Mouse (Mus musculus) midbrain, embryonic 13.5 days (tissue): ENCODE data around the gene Irf6. TPM values are rescaled to one million over a fixed set of nuclear protein-coding genes. Genes with fewer than 3 reads are reported as not detected.

ENCODE experiments used
- ATAC-seq: fragments of 200-750 bp; cut with Nextera tagmentation; 2 replicates; pipeline ENCODE4 v1.8.0; 2017; ENCODE audit warnings: mild to moderate bottlenecking, moderate TSS enrichment, moderate library complexity
- H3K27ac ChIP-seq: fragments of 300-500 bp; sonication (generic); 2 replicates; pipeline ENCODE4 v1.5.1; 2015; ENCODE audit warnings: inconsistent platforms, mild to moderate bottlenecking, moderate library complexity
- H3K27me3 ChIP-seq: fragments of 300-500 bp; sonication (generic); 2 replicates; pipeline ENCODE4 v1.6.1; 2015; ENCODE audit warnings: mild to moderate bottlenecking, inconsistent platforms
- H3K36me3 ChIP-seq: fragments of 300-500 bp; sonication (generic); 2 replicates; pipeline ENCODE4 v1.6.1; 2015; ENCODE audit warnings: mild to moderate bottlenecking, inconsistent platforms
- H3K4me1 ChIP-seq: fragments of 300-500 bp; sonication (generic); replicated peaks from 2 replicates; pipeline ENCODE4 v1.6.1; 2015; ENCODE audit warnings: inconsistent platforms
- H3K4me2 ChIP-seq: fragments of 300-500 bp; sonication (generic); replicated peaks from 2 replicates; pipeline ENCODE4 v1.6.1; 2015; ENCODE audit warnings: moderate library complexity, mild to moderate bottlenecking, inconsistent platforms
- H3K4me3 ChIP-seq: fragments of 300-500 bp; sonication (generic); replicated peaks from 2 replicates; pipeline ENCODE4 v1.5.1; 2015; ENCODE audit warnings: mild to moderate bottlenecking, inconsistent platforms
- H3K9ac ChIP-seq: fragments of 300-500 bp; sonication (generic); replicated peaks from 2 replicates; pipeline ENCODE4 v1.6.1; 2015; ENCODE audit warnings: mild to moderate bottlenecking, inconsistent platforms
- H3K9me3 ChIP-seq: fragments of 300-500 bp; sonication (generic); 2 replicates; pipeline ENCODE4 v1.6.1; 2016; ENCODE audit warnings: mild to moderate bottlenecking, inconsistent platforms
- WGBS: fragments of 180-500 bp; shearing (Covaris S2); methylation state at CpG from one replicate; pipeline ENCODE4 v1.1.7; 2015; 5-methylcytosine and 5-hydroxymethylcytosine counted together
- polyA plus RNA-seq: library from polyadenylated mRNA; unstranded; fragments of >200 nt; fragmentation: Nextera tagmentation; extraction: Ambion mirVana; gene quantifications from 2 replicates; pipeline ENCODE4 v1.2.1, GENCODE M21; 2015

The Irf6 gene
- polyA plus RNA-seq, 1 experiment from 2014 or later: 0.74 TPM

GRCm38 (mm10) chr1:193157111-193157492, 4.2 kb downstream of the Irf6 start:
- Histone ChIP-seq H3K4me1 (peaks cover 15% of the 10 kb centered on the region), H3K9me3 (no peaks in the 10 kb centered on the region), H3K36me3 (no peaks in the 10 kb centered on the region), H3K4me3 (no peak overlapping the region), H3K9ac (no peak overlapping the region), H3K27ac (no peak overlapping the region), H3K27me3 (peaks cover 36% of the 10 kb centered on the region), H3K4me2 (no peak overlapping the region)
- ATAC-seq: no peak
- 82% methylated on average over 8 of the region's 8 CpGs for WGBS

- peaks cover 7% of the 10 kb centered on the region; the same call in 1 of the 2 replicates for H3K4me1 ChIP-seq
- 71% methylated on average over 3 of the region's 3 CpGs for WGBS
- ATAC-seq: no peak
- H3K9me3 ChIP-seq: no peaks in the 10 kb centered on the region
- no peak overlapping the region for H3K4me2 ChIP-seq
- no peak overlapping the region for H3K9ac ChIP-seq
- no peak overlapping the region for H3K4me3 ChIP-seq
- no peak overlapping the region for H3K27ac ChIP-seq
- H3K36me3 ChIP-seq: no peaks in the 10 kb centered on the region
- H3K27me3 ChIP-seq: peaks cover 15% of the 10 kb centered on the region
Observed at GRCm38 (mm10) chr1:193159163-193159562, 6.3 kb downstream of the Irf6 start.

GRCm38 (mm10) chr1:193159613-193160012, 6.7 kb downstream of the Irf6 start:
- Histone ChIP-seq H3K27me3 (peaks cover 11% of the 10 kb centered on the region), H3K9me3 (no peaks in the 10 kb centered on the region), H3K4me1 (peaks cover 7% of the 10 kb centered on the region; the same call in 1 of the 2 replicates), H3K36me3 (no peaks in the 10 kb centered on the region), H3K4me2 (no peak overlapping the region), H3K4me3 (no peak overlapping the region), H3K27ac (no peak overlapping the region), H3K9ac (no peak overlapping the region)
- ATAC-seq: no peak
- 44% methylated on average over 1 of the region's 1 CpGs for WGBS

GRCm38 (mm10) chr1:193160317-193161032, 7.6 kb downstream of the Irf6 start:
- WGBS: 16% methylated on average over 18 of the region's 18 CpGs
- no peak overlapping the region for H3K9ac ChIP-seq
- no peak overlapping the region for H3K27ac ChIP-seq
- no peak; the same call in 1 of the 2 replicates for ATAC-seq
- H3K4me2 ChIP-seq: peak overlapping the region; percentile 29
- no peak overlapping the region for H3K4me3 ChIP-seq
- H3K9me3 ChIP-seq: no peaks in the 10 kb centered on the region
- H3K27me3 ChIP-seq: peaks cover 2% of the 10 kb centered on the region
- no peaks in the 10 kb centered on the region for H3K36me3 ChIP-seq
- H3K4me1 ChIP-seq: peaks cover 7% of the 10 kb centered on the region; the same call in 1 of the 2 replicates

GRCm38 (mm10) chr1:193167746-193168145, 14.8 kb downstream of the Irf6 start, which contains the start of gene A130010J15Rik:
Gene A130010J15Rik, plus strand, starts transcription at chr1:193168046.
- no peak within 1 kb of the TSS for H3K27ac ChIP-seq
- WGBS: 91% methylated on average over 3 of the region's 3 CpGs
- H3K4me3 ChIP-seq: no peak within 1 kb of the TSS
- no peaks in the 10 kb centered on the region for H3K27me3 ChIP-seq
- no peak for ATAC-seq
- no peaks in the 10 kb centered on the region for H3K9me3 ChIP-seq
- H3K4me2 ChIP-seq: no peak within 1 kb of the TSS
- H3K9ac ChIP-seq: no peak within 1 kb of the TSS
- no peaks in the 10 kb centered on the region for H3K36me3 ChIP-seq
- H3K4me1 ChIP-seq: peaks cover 19% of the 10 kb centered on the region

GRCm38 (mm10) chr1:193169228-193169627, 16.3 kb downstream of the Irf6 start:
- Histone ChIP-seq H3K4me3 (no peak overlapping the region), H3K9me3 (no peaks in the 10 kb centered on the region), H3K4me1 (peaks cover 24% of the 10 kb centered on the region), H3K27me3 (no peaks in the 10 kb centered on the region), H3K36me3 (no peaks in the 10 kb centered on the region), H3K27ac (no peak overlapping the region), H3K9ac (no peak overlapping the region), H3K4me2 (no peak overlapping the region)
- 92% methylated on average over 7 of the region's 7 CpGs for WGBS
- no peak for ATAC-seq

GRCm38 (mm10) chr1:193169856-193170255, 16.9 kb downstream of the Irf6 start:
- no peaks in the 10 kb centered on the region for H3K9me3 ChIP-seq
- no peak overlapping the region for H3K9ac ChIP-seq
- no peak for ATAC-seq
- no peaks in the 10 kb centered on the region for H3K27me3 ChIP-seq
- peaks cover 31% of the 10 kb centered on the region for H3K4me1 ChIP-seq
- H3K27ac ChIP-seq: no peak overlapping the region
- no peak overlapping the region for H3K4me3 ChIP-seq
- H3K4me2 ChIP-seq: no peak overlapping the region
- 74% methylated on average over 2 of the region's 2 CpGs for WGBS
- no peaks in the 10 kb centered on the region for H3K36me3 ChIP-seq

- no peaks in the 10 kb centered on the region for H3K9me3 ChIP-seq
- 2% methylated on average over 48 of the region's 48 CpGs for WGBS
Observed at GRCm38 (mm10) chr1:193172991-193173809, 20.3 kb downstream of the Irf6 start.

GRCm38 (mm10) chr1:193173810-193174129, 20.9 kb downstream of the Irf6 start:
- ATAC-seq: no peak
- Histone ChIP-seq H3K27ac (peak overlapping the region; percentile 83), H3K36me3 (no peaks in the 10 kb centered on the region), H3K4me2 (peak overlapping the region; percentile 66), H3K4me3 (peak overlapping the region; percentile 83), H3K4me1 (peaks cover 45% of the 10 kb centered on the region), H3K9me3 (no peaks in the 10 kb centered on the region), H3K9ac (peak overlapping the region; percentile 78), H3K27me3 (no peaks in the 10 kb centered on the region)
- 23% methylated on average over 9 of the region's 9 CpGs for WGBS

More at GRCm38 (mm10) chr1:193172991-193173809, 20.3 kb downstream of the Irf6 start:
- H3K4me2 ChIP-seq: peak overlapping the region; percentile 66
- peak overlapping the region; percentile 83 for H3K27ac ChIP-seq
- no peaks in the 10 kb centered on the region for H3K36me3 ChIP-seq
- no peaks in the 10 kb centered on the region for H3K27me3 ChIP-seq
- H3K4me1 ChIP-seq: peaks cover 45% of the 10 kb centered on the region
- peak; percentile 99 for ATAC-seq
- peak overlapping the region; percentile 83 for H3K4me3 ChIP-seq
- peak overlapping the region; percentile 87 for H3K9ac ChIP-seq

- 94% methylated on average over 13 of the region's 13 CpGs for WGBS
- H3K9ac ChIP-seq: peak overlapping the region; percentile 78
- peak overlapping the region; percentile 83 for H3K4me3 ChIP-seq
- H3K27ac ChIP-seq: no peak overlapping the region; the same call in 1 of the 2 replicates
- no peak for ATAC-seq
- no peaks in the 10 kb centered on the region for H3K36me3 ChIP-seq
- no peaks in the 10 kb centered on the region for H3K9me3 ChIP-seq
- peak overlapping the region; percentile 66 for H3K4me2 ChIP-seq
- peaks cover 45% of the 10 kb centered on the region for H3K4me1 ChIP-seq
- H3K27me3 ChIP-seq: no peaks in the 10 kb centered on the region
Observed at GRCm38 (mm10) chr1:193174143-193174733, 21.3 kb downstream of the Irf6 start.

- H3K9me3 ChIP-seq: no peaks in the 10 kb centered on the region
- H3K27ac ChIP-seq: no peak overlapping the region
- no peak overlapping the region for H3K4me2 ChIP-seq
- 79% methylated on average over 3 of the region's 3 CpGs for WGBS
- no peak overlapping the region for H3K4me3 ChIP-seq
- H3K36me3 ChIP-seq: no peaks in the 10 kb centered on the region
- ATAC-seq: no peak
- H3K27me3 ChIP-seq: no peaks in the 10 kb centered on the region
- no peak overlapping the region for H3K9ac ChIP-seq
- H3K4me1 ChIP-seq: peaks cover 3% of the 10 kb centered on the region; the same call in 1 of the 2 replicates
Observed at GRCm38 (mm10) chr1:193181104-193181503, 28.2 kb downstream of the Irf6 start.

GRCm38 (mm10) chr1:193188257-193188656, 35.3 kb downstream of the Irf6 start:
- 89% methylated on average over 6 of the region's 6 CpGs for WGBS

More at GRCm38 (mm10) chr1:193188257-193188656, 35.3 kb downstream of the Irf6 start:
- no peak for ATAC-seq
- Histone ChIP-seq H3K4me2 (no peak overlapping the region), H3K4me1 (peaks cover 13% of the 10 kb centered on the region), H3K27me3 (no peaks in the 10 kb centered on the region), H3K36me3 (no peaks in the 10 kb centered on the region), H3K9me3 (no peaks in the 10 kb centered on the region), H3K9ac (no peak overlapping the region), H3K4me3 (no peak overlapping the region), H3K27ac (no peak overlapping the region)
